Mouse (Mus musculus): ENCODE results near the gene Ddx42. TPM values are rescaled to one million over a fixed set of nuclear protein-coding genes. Genes with fewer than 3 reads are reported as not detected.
"Not testable (repeated sequence)": the region's sequence is repeated elsewhere in the genome, so short reads cannot be mapped to it uniquely, and the experiment has no call there.

Gene Ddx42
- polyA plus RNA-seq, 1 experiment = 13.2 TPM

DNA sequence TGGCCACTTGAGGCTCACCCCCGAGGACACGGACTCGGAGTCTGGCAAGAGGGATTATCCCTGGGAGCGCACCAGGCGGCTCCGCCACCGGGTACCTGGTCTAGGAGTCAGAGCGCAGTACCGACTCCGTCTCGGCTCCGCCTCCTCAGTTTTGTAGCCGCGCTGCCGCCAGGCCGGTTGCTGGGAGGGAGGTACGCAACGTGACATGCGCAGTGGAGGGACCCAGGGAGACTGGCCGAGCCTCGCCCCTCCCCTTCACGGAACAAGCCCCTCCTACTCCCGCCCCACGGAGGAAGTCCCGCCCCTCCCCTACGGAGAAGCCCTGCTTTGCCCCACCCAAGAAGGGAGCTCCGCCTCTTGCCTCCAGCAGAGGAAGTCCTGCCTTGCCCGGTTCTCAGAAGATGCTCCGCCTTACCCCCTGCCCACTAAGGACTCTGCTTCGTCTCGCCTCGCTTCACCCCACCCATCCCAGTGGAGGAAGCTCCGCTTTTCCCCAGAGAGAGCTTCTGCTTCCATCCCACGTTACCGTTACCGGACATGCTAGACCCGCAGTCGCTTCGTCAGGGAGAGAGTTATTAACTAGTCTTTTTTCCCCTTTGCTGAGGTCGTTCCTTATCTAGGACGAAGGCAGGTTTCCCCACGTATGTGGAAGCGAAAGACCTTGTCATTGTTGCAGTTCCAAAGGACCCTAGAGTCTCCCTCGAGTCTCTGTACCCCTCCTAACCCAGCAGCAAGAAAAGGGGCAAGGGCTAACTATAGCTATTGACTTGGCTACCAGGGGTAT, 23.2 kb upstream of the Ddx42 start:
- H3K4me3 ChIP-seq (ENCODE audit: control insufficient read depth, low read depth, low read length) = peak overlapping the region; percentile 95
- no peaks in the 10 kb centered on the region for H3K27me3 ChIP-seq (ENCODE audit: control insufficient read depth, insufficient read depth, low read length)
- peaks cover 1% of the 10 kb centered on the region; the same call in 1 of the 2 replicates for H3K36me3 ChIP-seq (ENCODE audit: control insufficient read depth, insufficient read depth, low read length)
- H3K27ac ChIP-seq (ENCODE audit: control insufficient read depth, insufficient read depth, low read depth, low read length) = peak overlapping the region; percentile 92
- no peaks in the 10 kb centered on the region for H3K4me1 ChIP-seq (ENCODE audit: control insufficient read depth, insufficient read depth, low read length)
- no peak for TF ChIP-seq CTCF (IDR thresholded peaks at IDR 0.05; ENCODE audit: control insufficient read depth, insufficient read depth, insufficient replicate concordance, low read depth, low read length)
- peak; percentile 99 for TF ChIP-seq POLR2A (IDR thresholded peaks at IDR 0.05; ENCODE audit: control insufficient read depth, low read depth, low read length)

GRCm38 (mm10) chr11:106194155-106194541, 22.6 kb upstream of the Ddx42 start:
- Histone ChIP-seq H3K27me3 (ENCODE audit: control insufficient read depth, insufficient read depth, low read length) (no peaks in the 10 kb centered on the region), H3K4me3 (ENCODE audit: control insufficient read depth, low read depth, low read length) (peak overlapping the region; percentile 95), H3K27ac (ENCODE audit: control insufficient read depth, insufficient read depth, low read depth, low read length) (peak overlapping the region; percentile 69), H3K36me3 (ENCODE audit: control insufficient read depth, insufficient read depth, low read length) (peaks cover 1% of the 10 kb centered on the region; the same call in 1 of the 2 replicates), H3K4me1 (ENCODE audit: control insufficient read depth, insufficient read depth, low read length) (no peaks in the 10 kb centered on the region)
- TF ChIP-seq POLR2A (IDR thresholded peaks at IDR 0.05; ENCODE audit: control insufficient read depth, low read depth, low read length) = no peak
- TF ChIP-seq CTCF (IDR thresholded peaks at IDR 0.05; ENCODE audit: control insufficient read depth, insufficient read depth, insufficient replicate concordance, low read depth, low read length) = no peak

DNA sequence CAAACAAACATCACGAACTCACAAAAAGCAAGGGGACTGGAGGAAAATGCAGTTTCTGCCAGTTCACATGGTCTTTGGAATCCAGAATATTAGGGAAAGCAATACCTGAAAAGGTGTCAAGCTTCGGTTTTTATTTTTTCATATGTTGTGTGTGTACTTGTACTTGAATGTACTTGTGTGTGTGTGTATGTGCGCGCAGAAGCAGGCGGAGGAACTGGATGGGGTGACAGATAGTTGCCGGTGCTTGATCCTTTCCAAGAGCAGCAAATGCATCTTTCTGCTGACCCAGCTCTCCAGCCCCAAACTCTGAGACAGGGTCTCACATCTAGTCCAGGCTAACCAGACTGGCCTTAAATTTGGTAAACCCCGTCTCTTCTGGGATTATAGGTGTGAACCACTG, 21.8 kb upstream of the Ddx42 start:
- Histone ChIP-seq H3K36me3 (ENCODE audit: control insufficient read depth, insufficient read depth, low read length) (peaks cover 1% of the 10 kb centered on the region; the same call in 1 of the 2 replicates), H3K27me3 (ENCODE audit: control insufficient read depth, insufficient read depth, low read length) (no peaks in the 10 kb centered on the region), H3K4me1 (ENCODE audit: control insufficient read depth, insufficient read depth, low read length) (no peaks in the 10 kb centered on the region), H3K27ac (ENCODE audit: control insufficient read depth, insufficient read depth, low read depth, low read length) (no peak overlapping the region), H3K4me3 (ENCODE audit: control insufficient read depth, low read depth, low read length) (peak overlapping the region; percentile 17; the same call in 1 of the 2 replicates)
- TF ChIP-seq POLR2A (IDR thresholded peaks at IDR 0.05; ENCODE audit: control insufficient read depth, low read depth, low read length) = no peak
- no peak for TF ChIP-seq CTCF (IDR thresholded peaks at IDR 0.05; ENCODE audit: control insufficient read depth, insufficient read depth, insufficient replicate concordance, low read depth, low read length)

- Histone ChIP-seq H3K4me3 (ENCODE audit: control insufficient read depth, low read depth, low read length) (no peak overlapping the region), H3K36me3 (ENCODE audit: control insufficient read depth, insufficient read depth, low read length) (peaks cover 1% of the 10 kb centered on the region; the same call in 1 of the 2 replicates), H3K27ac (ENCODE audit: control insufficient read depth, insufficient read depth, low read depth, low read length) (no peak overlapping the region), H3K4me1 (ENCODE audit: control insufficient read depth, insufficient read depth, low read length) (no peaks in the 10 kb centered on the region), H3K27me3 (ENCODE audit: control insufficient read depth, insufficient read depth, low read length) (no peaks in the 10 kb centered on the region)
- TF ChIP-seq POLR2A (IDR thresholded peaks at IDR 0.05; ENCODE audit: control insufficient read depth, low read depth, low read length) (no peak), CTCF (IDR thresholded peaks at IDR 0.05; ENCODE audit: control insufficient read depth, insufficient read depth, insufficient replicate concordance, low read depth, low read length) (no peak)
Observed at GRCm38 (mm10) chr11:106195341-106195740, 21.4 kb upstream of the Ddx42 start.

- H3K27me3 ChIP-seq (ENCODE audit: control insufficient read depth, insufficient read depth, low read length) = no peaks in the 10 kb centered on the region
- TF ChIP-seq CTCF (IDR thresholded peaks at IDR 0.05; ENCODE audit: control insufficient read depth, insufficient read depth, insufficient replicate concordance, low read depth, low read length) (no peak), POLR2A (IDR thresholded peaks at IDR 0.05; ENCODE audit: control insufficient read depth, low read depth, low read length) (no peak)
- H3K36me3 ChIP-seq (ENCODE audit: control insufficient read depth, insufficient read depth, low read length) = peaks cover 2% of the 10 kb centered on the region; the same call in 1 of the 2 replicates
Observed at GRCm38 (mm10) chr11:106198277-106198676, 18.4 kb upstream of the Ddx42 start.

GRCm38 (mm10) chr11:106199997-106200396, 16.7 kb upstream of the Ddx42 start:
- not testable (repeated sequence) for H3K27me3 ChIP-seq (ENCODE audit: control insufficient read depth, insufficient read depth, low read length); H3K36me3 ChIP-seq (ENCODE audit: control insufficient read depth, insufficient read depth, low read length); H3K4me1 ChIP-seq (ENCODE audit: control insufficient read depth, insufficient read depth, low read length); H3K27ac ChIP-seq (ENCODE audit: control insufficient read depth, insufficient read depth, low read depth, low read length)
- peak overlapping the region; percentile 7; the same call in 1 of the 2 replicates for H3K4me3 ChIP-seq (ENCODE audit: control insufficient read depth, low read depth, low read length)

More at GRCm38 (mm10) chr11:106198277-106198676, 18.4 kb upstream of the Ddx42 start:
- H3K4me3 ChIP-seq (ENCODE audit: control insufficient read depth, low read depth, low read length) = peak overlapping the region; percentile 31
- H3K27ac ChIP-seq (ENCODE audit: control insufficient read depth, insufficient read depth, low read depth, low read length) = peak overlapping the region; percentile 49
- no peaks in the 10 kb centered on the region for H3K4me1 ChIP-seq (ENCODE audit: control insufficient read depth, insufficient read depth, low read length)

- TF ChIP-seq POLR2A (IDR thresholded peaks at IDR 0.05; ENCODE audit: control insufficient read depth, low read depth, low read length) (no peak), CTCF (IDR thresholded peaks at IDR 0.05; ENCODE audit: control insufficient read depth, insufficient read depth, insufficient replicate concordance, low read depth, low read length) (no peak)
- H3K36me3 ChIP-seq (ENCODE audit: control insufficient read depth, insufficient read depth, low read length) = peaks cover 2% of the 10 kb centered on the region
- H3K27me3 ChIP-seq (ENCODE audit: control insufficient read depth, insufficient read depth, low read length) = no peaks in the 10 kb centered on the region
- no peak overlapping the region for H3K4me3 ChIP-seq (ENCODE audit: control insufficient read depth, low read depth, low read length)
- no peak overlapping the region for H3K27ac ChIP-seq (ENCODE audit: control insufficient read depth, insufficient read depth, low read depth, low read length)
- no peaks in the 10 kb centered on the region for H3K4me1 ChIP-seq (ENCODE audit: control insufficient read depth, insufficient read depth, low read length)
Observed at GRCm38 (mm10) chr11:106200756-106201155, 16.0 kb upstream of the Ddx42 start.
